Comparison of ENCODE assay signal across 8 mouse cellular contexts in genomic region chr11:120948861-120949851, GRCm38 (mm10). TPM values are rescaled to one million over a fixed set of nuclear protein-coding genes. Genes with fewer than 3 reads are reported as not detected.
A peak's percentile ranks its signal among the peaks of the same experiment; 100 is the strongest.
DNase-seq lines count a peak whose midpoint lies in the region; ATAC-seq and TF ChIP-seq lines count a peak whose summit lies in the region.

No protein-coding gene starts in this region.

- H3K4me2 ChIP-seq in kidney, embryonic 16.5 days (replicated peaks; ENCODE audit: low read depth, low read length): peak overlapping the region; percentile 74
- H3K4me2 ChIP-seq in heart, embryonic 12.5 days: peak overlapping the region; percentile 76
- peak overlapping the region; percentile 66 for H3K4me2 ChIP-seq in midbrain, embryonic 12.5 days (replicated peaks)
- peak overlapping the region; percentile 76 for H3K4me2 ChIP-seq in stomach, postnatal 0 days (replicated peaks; ENCODE audit: low read depth)

- 2% methylated on average over 65 of the region's 75 CpGs for WGBS in kidney, embryonic 16.5 days
- 1% methylated on average over 68 of the region's 75 CpGs for WGBS in heart, embryonic 12.5 days
- WGBS in limb, embryonic 10.5 days: under 1% methylated on average over 75 of the region's 75 CpGs
- WGBS in midbrain, embryonic 12.5 days: under 1% methylated on average over 71 of the region's 75 CpGs
- 6% methylated on average over 53 of the region's 75 CpGs for WGBS in stomach, postnatal 0 days

- peak overlapping the region; percentile 50 for H3K4me3 ChIP-seq in kidney, embryonic 16.5 days (ENCODE audit: low read length)
- peak overlapping the region; percentile 70 for H3K4me3 ChIP-seq in heart, embryonic 12.5 days
- H3K4me3 ChIP-seq in limb, embryonic 10.5 days: peak overlapping the region; percentile 68
- peak overlapping the region; percentile 48 for H3K4me3 ChIP-seq in midbrain, embryonic 12.5 days
- peak overlapping the region; percentile 47 for H3K4me3 ChIP-seq in stomach, postnatal 0 days (ENCODE audit: low read depth, low read length)

- peaks cover 4% of the 10 kb centered on the region; the same call in 1 of the 2 replicates for H3K27me3 ChIP-seq in kidney, embryonic 16.5 days (ENCODE audit: insufficient read depth, low read length)
- H3K27me3 ChIP-seq in heart, embryonic 12.5 days (replicated peaks): 0 out of 2 replicates have a peak, but pooled peaks cover 8% of the 10 kb centered on the region
- peaks cover 20% of the 10 kb centered on the region; the same call in 1 of the 2 replicates for H3K27me3 ChIP-seq in limb, embryonic 10.5 days (ENCODE audit: low read depth, poor library complexity, severe bottlenecking)
- peaks cover 36% of the 10 kb centered on the region for H3K27me3 ChIP-seq in midbrain, embryonic 12.5 days
- H3K27me3 ChIP-seq in stomach, postnatal 0 days (ENCODE audit: control insufficient read depth, insufficient read depth, low read length): no peaks in the 10 kb centered on the region

- no peak for DNase-seq in kidney, adult 18-20 months
- peak; percentile 82 for DNase-seq in embryo, embryonic 10.5 days (ENCODE audit: low spot score)
- peak; percentile 81 for DNase-seq in limb, embryonic 10.5 days (ENCODE audit: low spot score)
- peak; percentile 56 for DNase-seq in stomach, postnatal 0 days (ENCODE audit: low spot score)
- no peak for DNase-seq in frontal cortex, postnatal 10 days (ENCODE audit: low spot score in 2 of 2)

- peaks cover 33% of the 10 kb centered on the region for H3K4me1 ChIP-seq in kidney, embryonic 16.5 days (ENCODE audit: insufficient read depth, low read length)
- H3K4me1 ChIP-seq in heart, embryonic 12.5 days (replicated peaks): peaks cover 55% of the 10 kb centered on the region
- H3K4me1 ChIP-seq in limb, embryonic 10.5 days: peaks cover 49% of the 10 kb centered on the region
- peaks cover 38% of the 10 kb centered on the region for H3K4me1 ChIP-seq in midbrain, embryonic 12.5 days
- H3K4me1 ChIP-seq in stomach, postnatal 0 days (replicated peaks; ENCODE audit: control insufficient read depth, insufficient read depth): peaks cover 9% of the 10 kb centered on the region

- TF ChIP-seq CTCF in stomach, postnatal 0 days (IDR thresholded peaks at IDR 0.05; ENCODE audit: low read depth): peak; percentile 31; the same call in 1 of the 2 replicates

- no peak overlapping the region for H3K27ac ChIP-seq in kidney, embryonic 16.5 days (ENCODE audit: low read length)
- H3K27ac ChIP-seq in heart, embryonic 12.5 days (ENCODE audit: poor library complexity, severe bottlenecking): peak overlapping the region; percentile 95
- peak overlapping the region; percentile 89 for H3K27ac ChIP-seq in limb, embryonic 10.5 days
- H3K27ac ChIP-seq in midbrain, embryonic 12.5 days (replicated peaks): 0 out of 2 replicates have a peak overlapping the region, but pooled peaks have one; percentile 15
- H3K27ac ChIP-seq in stomach, postnatal 0 days (replicated peaks): 0 out of 2 replicates have a peak overlapping the region, but pooled peaks have one; percentile 30

- ATAC-seq in kidney, embryonic 16.5 days (ENCODE audit: low FRiP score, low TSS enrichment): peak; percentile 42
- ATAC-seq in heart, embryonic 12.5 days (ENCODE audit: insufficient number of reproducible peaks, low FRiP score): peak; percentile 49
- ATAC-seq in midbrain, embryonic 12.5 days (ENCODE audit: low FRiP score, low read depth): no peak
- ATAC-seq in stomach, postnatal 0 days (ENCODE audit: low FRiP score, low TSS enrichment): no peak

- no peaks in the 10 kb centered on the region for H3K36me3 ChIP-seq in kidney, embryonic 16.5 days (ENCODE audit: insufficient read depth, low read length)
- peaks cover 7% of the 10 kb centered on the region; the same call in 1 of the 2 replicates for H3K36me3 ChIP-seq in heart, embryonic 12.5 days
- peaks cover 22% of the 10 kb centered on the region for H3K36me3 ChIP-seq in limb, embryonic 10.5 days
- H3K36me3 ChIP-seq in midbrain, embryonic 12.5 days: no peaks in the 10 kb centered on the region
- no peaks in the 10 kb centered on the region for H3K36me3 ChIP-seq in stomach, postnatal 0 days (ENCODE audit: control insufficient read depth, insufficient read depth, low read length)

- no peak for TF ChIP-seq EP300 in stomach, postnatal 0 days (optimal IDR thresholded peaks at IDR 0.05)

- peak overlapping the region; percentile 66 for H3K9ac ChIP-seq in kidney, embryonic 16.5 days (replicated peaks; ENCODE audit: low read length)
- H3K9ac ChIP-seq in heart, embryonic 12.5 days: peak overlapping the region; percentile 92
- peak overlapping the region; percentile 37 for H3K9ac ChIP-seq in midbrain, embryonic 12.5 days (replicated peaks)
- peak overlapping the region; percentile 57 for H3K9ac ChIP-seq in stomach, postnatal 0 days (ENCODE audit: low read length)

- no peaks in the 10 kb centered on the region for H3K9me3 ChIP-seq in kidney, embryonic 16.5 days (ENCODE audit: low read length)
- no peaks in the 10 kb centered on the region for H3K9me3 ChIP-seq in heart, embryonic 12.5 days (replicated peaks)
- no peaks in the 10 kb centered on the region for H3K9me3 ChIP-seq in limb, embryonic 10.5 days (replicated peaks)
- H3K9me3 ChIP-seq in midbrain, embryonic 12.5 days: no peaks in the 10 kb centered on the region
- no peaks in the 10 kb centered on the region for H3K9me3 ChIP-seq in stomach, postnatal 0 days (ENCODE audit: control insufficient read depth, low read length)

RNA-seq across cellular contexts. Expression of gene Slc16a3, which starts 0.9 kb away (rescaled TPM):
- 63.5 and 66.4 TPM in 2 replicates for polyA plus RNA-seq in kidney, embryonic 16.5 days (2015; fragmentation: Nextera tagmentation; extraction: Ambion mirVana)
- 289 and 290 TPM in 2 replicates for polyA plus RNA-seq in heart, embryonic 12.5 days (2016; fragmentation: Nextera tagmentation; extraction: Ambion mirVana)
- 119 and 165 TPM in 2 replicates for polyA plus RNA-seq in limb, embryonic 10.5 days (2016; fragmentation: Nextera tagmentation; extraction: Ambion mirVana)
- polyA plus RNA-seq in midbrain, embryonic 12.5 days (2016; fragmentation: Nextera tagmentation; extraction: Ambion mirVana): 27.1 and 29.4 TPM in 2 replicates
- 7.2 and 10.0 TPM in 2 replicates for polyA plus RNA-seq in stomach, postnatal 0 days (2015; fragmentation: Nextera tagmentation; extraction: Ambion mirVana)

RNA-seq across cellular contexts. Expression of gene Ccdc57, which starts 16.5 kb away (rescaled TPM):
- polyA plus RNA-seq in kidney, embryonic 16.5 days (2015; fragmentation: Nextera tagmentation; extraction: Ambion mirVana): 8.6 and 9.2 TPM in 2 replicates
- 4.7 and 4.9 TPM in 2 replicates for polyA plus RNA-seq in heart, embryonic 12.5 days (2016; fragmentation: Nextera tagmentation; extraction: Ambion mirVana)
- 7.0 and 7.2 TPM in 2 replicates for polyA plus RNA-seq in limb, embryonic 10.5 days (2016; fragmentation: Nextera tagmentation; extraction: Ambion mirVana)
- polyA plus RNA-seq in midbrain, embryonic 12.5 days (2016; fragmentation: Nextera tagmentation; extraction: Ambion mirVana): 5.9 and 6.3 TPM in 2 replicates
- polyA plus RNA-seq in stomach, postnatal 0 days (2015; fragmentation: Nextera tagmentation; extraction: Ambion mirVana): 1.1 and 1.4 TPM in 2 replicates

RNA-seq across cellular contexts. Expression of gene Csnk1d, which starts 42.0 kb away (rescaled TPM):
- 150 and 154 TPM in 2 replicates for polyA plus RNA-seq in kidney, embryonic 16.5 days (2015; fragmentation: Nextera tagmentation; extraction: Ambion mirVana)
- 94.7 and 95.4 TPM in 2 replicates for polyA plus RNA-seq in heart, embryonic 12.5 days (2016; fragmentation: Nextera tagmentation; extraction: Ambion mirVana)
- 126 and 136 TPM in 2 replicates for polyA plus RNA-seq in limb, embryonic 10.5 days (2016; fragmentation: Nextera tagmentation; extraction: Ambion mirVana)
- 167 and 170 TPM in 2 replicates for polyA plus RNA-seq in midbrain, embryonic 12.5 days (2016; fragmentation: Nextera tagmentation; extraction: Ambion mirVana)
- 60.7 and 63.8 TPM in 2 replicates for polyA plus RNA-seq in stomach, postnatal 0 days (2015; fragmentation: Nextera tagmentation; extraction: Ambion mirVana)

Comparison
In these comparisons a context has a peak if more than half of its experiments do, and no peak if none do; other contexts are left out.
1. ATAC-seq: peak in kidney, embryonic 16.5 days (single experiment) and heart, embryonic 12.5 days (single experiment); none in midbrain, embryonic 12.5 days (single experiment) and stomach, postnatal 0 days (single experiment).
2. H3K9ac ChIP-seq: peak in every context shown above with its lines; median percentile 92 in heart, embryonic 12.5 days; 66 in kidney, embryonic 16.5 days; 57 in stomach, postnatal 0 days; 37 in midbrain, embryonic 12.5 days.
3. DNase-seq: peak in embryo, embryonic 10.5 days (single experiment), limb, embryonic 10.5 days (single experiment) and stomach, postnatal 0 days (single experiment); none in kidney, adult 18-20 months (single experiment) and frontal cortex, postnatal 10 days (0 of 2).
4. Peak in every context shown above with its lines, with median percentiles within 50 percentile points of each other: H3K4me2 ChIP-seq and H3K4me3 ChIP-seq.